Mouse (Mus musculus) left cerebral cortex, adult 8-10 months (tissue): ENCODE measurements around the gene Sec31a. TPM values are rescaled to one million over a fixed set of nuclear protein-coding genes. Genes with fewer than 3 reads are reported as not detected.

ENCODE experiments used
- DNase-seq, 2 experiments: peaks; one replicate each; pipeline ENCODE4 v3.0.0; 2022; ENCODE audit warnings: low spot score in 2 of 2
- total RNA-seq, 4 experiments: library from RNA; stranded (reverse); gene quantifications; 2 replicates each; pipeline ENCODE4 v1.2.4; 2022

The Sec31a gene
- total RNA-seq, 4 experiments from 2014 or later, result 107 to 120 (median 115) TPM

GRCm38 (mm10) chr5:100410281-100410680 lies 5.8 kb downstream of the Sec31a start:
- no peak for DNase-seq

GRCm38 (mm10) chr5:100408485-100408884 lies 7.5 kb downstream of the Sec31a start:
- no peak for DNase-seq

- no peak for DNase-seq
These were observed 19.3 kb downstream of the Sec31a start for GRCm38 (mm10) chr5:100396753-100397152.

GRCm38 (mm10) chr5:100393681-100394080 lies 22.4 kb downstream of the Sec31a start:
- no peak for DNase-seq

- no peak for DNase-seq
These were observed 23.5 kb downstream of the Sec31a start for GRCm38 (mm10) chr5:100392436-100392955.

GRCm38 (mm10) chr5:100383782-100384510 lies 32.1 kb downstream of the Sec31a start:
- DNase-seq, result no peak

- DNase-seq, result peak in 1 of 2 experiments; percentile 77
These were observed 34.9 kb downstream of the Sec31a start for GRCm38 (mm10) chr5:100381094-100381493.

GRCm38 (mm10) chr5:100380277-100380676 lies 35.8 kb downstream of the Sec31a start:
- DNase-seq, result no peak

GRCm38 (mm10) chr5:100378981-100379380 lies 37.1 kb downstream of the Sec31a start:
- DNase-seq, result no peak

- no peak for DNase-seq
These were observed 37.8 kb downstream of the Sec31a start for GRCm38 (mm10) chr5:100378211-100378610.

- no peak for DNase-seq
These were observed 38.7 kb downstream of the Sec31a start for GRCm38 (mm10) chr5:100377376-100377775.

- no peak for DNase-seq
These were observed 41.3 kb downstream of the Sec31a start for GRCm38 (mm10) chr5:100374703-100375102.

GRCm38 (mm10) chr5:100373952-100374351 lies 42.1 kb downstream of the Sec31a start:
- no peak for DNase-seq

- DNase-seq, result no peak
These were observed 45.1 kb downstream of the Sec31a start for GRCm38 (mm10) chr5:100370919-100371318.

GRCm38 (mm10) chr5:100369825-100370459 lies 46.1 kb downstream of the Sec31a start:
- DNase-seq, result no peak

GRCm38 (mm10) chr5:100369093-100369492 lies 46.9 kb downstream of the Sec31a start:
- no peak for DNase-seq

GRCm38 (mm10) chr5:100368527-100368926 lies 47.5 kb downstream of the Sec31a start:
- no peak for DNase-seq

GRCm38 (mm10) chr5:100367051-100367450 lies 49.0 kb downstream of the Sec31a start:
- no peak for DNase-seq

GRCm38 (mm10) chr5:100360296-100360695 lies 55.7 kb downstream of the Sec31a start:
- DNase-seq, result no peak

GRCm38 (mm10) chr5:100358334-100358733 lies 57.7 kb downstream of the Sec31a start:
- no peak for DNase-seq

- no peak for DNase-seq
These were observed 61.4 kb downstream of the Sec31a start for GRCm38 (mm10) chr5:100354644-100355043.

GRCm38 (mm10) chr5:100352986-100353848 lies 62.8 kb downstream of the Sec31a start:
- DNase-seq, result no peak
